Mouse (Mus musculus) liver, embryonic 14.5 days (tissue): Measurements from ENCODE around the gene Pdik1l. TPM values are rescaled to one million over a fixed set of nuclear protein-coding genes. Genes with fewer than 3 reads are reported as not detected.

Source experiments
- ATAC-seq: fragments of 200-750 bp; cut with Nextera tagmentation; 2 replicates; pipeline ENCODE4 v1.8.0; 2017; ENCODE audit warnings: moderate number of reproducible peaks, mild to moderate bottlenecking, moderate library complexity; ENCODE audit not compliant: insufficient read depth
- DNase-seq, 3 experiments: peaks; one replicate each; pipeline ENCODE4 v3.0.0-alpha.2; 2012 to 2013; ENCODE audit warnings: low read depth in 3 of 3, low spot score in 3 of 3
- H3K27ac ChIP-seq: fragments of 300-500 bp; sonication (generic); 2 replicates; pipeline ENCODE4 v1.5.1; 2014; ENCODE audit warnings: moderate library complexity, mild to moderate bottlenecking, control low read depth, inconsistent platforms
- H3K27me3 ChIP-seq: fragments of 300-500 bp; sonication (generic); 2 replicates; pipeline ENCODE4 v1.6.1; 2014; ENCODE audit warnings: mild to moderate bottlenecking, low read length, moderate library complexity; ENCODE audit not compliant: control insufficient read depth, insufficient read depth
- H3K36me3 ChIP-seq: fragments of 300-500 bp; sonication (generic); replicated peaks from 2 replicates; pipeline ENCODE4 v1.6.1; 2014; ENCODE audit warnings: low read depth; ENCODE audit not compliant: control insufficient read depth, insufficient read depth
- H3K4me1 ChIP-seq, 2 experiments: fragments of 200-500 bp in 1 of 2; fragments of 300-500 bp in 1 of 2; sonication (generic) in 1 of 2; replicated peaks; 2 replicates each; pipeline ENCODE4 v1.6.1; 2012 to 2014; ENCODE audit warnings: antibody characterized with exemption in 1 of 2, inconsistent platforms in 1 of 2, low read length in 1 of 2; ENCODE audit not compliant: control insufficient read depth in 2 of 2, insufficient read depth in 2 of 2
- H3K4me2 ChIP-seq: fragments of 300-500 bp; sonication (generic); 2 replicates; pipeline ENCODE4 v1.6.1; 2014; ENCODE audit warnings: low read depth, mild to moderate bottlenecking, control low read depth, moderate library complexity
- H3K4me3 ChIP-seq, 2 experiments: fragments of 200-500 bp in 1 of 2; fragments of 300-500 bp in 1 of 2; sonication (generic) in 1 of 2; 2 replicates each; pipeline ENCODE4 v1.5.1; 2012 to 2014; ENCODE audit warnings: low read depth in 2 of 2, low read length in 2 of 2, mild to moderate bottlenecking in 2 of 2, control low read depth in 1 of 2, inconsistent platforms in 1 of 2, moderate library complexity in 1 of 2; ENCODE audit not compliant: insufficient read depth in 1 of 2
- H3K9ac ChIP-seq: fragments of 300-500 bp; sonication (generic); replicated peaks from 2 replicates; pipeline ENCODE4 v1.6.1; 2014; ENCODE audit warnings: mild to moderate bottlenecking, control low read depth, moderate library complexity
- H3K9me3 ChIP-seq: fragments of 300-500 bp; sonication (generic); 2 replicates; pipeline ENCODE4 v1.6.1; 2016; ENCODE audit warnings: low read length, mixed read lengths; ENCODE audit not compliant: control insufficient read depth
- CTCF ChIP-seq: IDR thresholded peaks from 2 replicates; pipeline ENCODE4 v1.5.1; 2016; ENCODE audit warnings: antibody characterized with exemption, low read depth, control low read depth
- EP300 ChIP-seq: IDR thresholded peaks from 2 replicates; pipeline ENCODE4 v1.6.1; 2016; ENCODE audit warnings: antibody characterized with exemption, low read depth
- WGBS: fragments of 180-500 bp; shearing (Covaris S2); extraction: QIAGEN DNeasy Blood & Tissue Kit; methylation state at CpG from one replicate; pipeline ENCODE4 v1.1.7; 2014; ENCODE audit not compliant: insufficient replicate concordance; 5-methylcytosine and 5-hydroxymethylcytosine counted together
- polyA plus RNA-seq, 2 experiments: library from polyadenylated mRNA; depleted of rRNA in 1 of 2; stranded (reverse) in 1 of 2; unstranded in 1 of 2; fragments of >200 nt; fragmentation: Nextera tagmentation in 1 of 2; extraction: Ambion mirVana in 1 of 2; gene quantifications; 2 replicates each; pipeline versions ENCODE4 v1.2.1 to v1.2.3; 2012 to 2014

Gene Pdik1l
- polyA plus RNA-seq, 2 experiments = 4.5 to 12.4 TPM

- H3K4me1 ChIP-seq = peaks cover 0 to 13% of the 10 kb centered on the region in 2 experiments; a peak in 2 of 4 replicates
- no peak overlapping the region; a peak in 1 of 4 replicates for H3K4me3 ChIP-seq
- no peak for ATAC-seq
- peaks cover 78% of the 10 kb centered on the region for H3K27me3 ChIP-seq
- peak overlapping the region; percentile 61 for H3K4me2 ChIP-seq
- TF ChIP-seq EP300 (no peak), CTCF (no peak)
- H3K27ac ChIP-seq = no peak overlapping the region
- no peaks in the 10 kb centered on the region for H3K36me3 ChIP-seq
- no peaks in the 10 kb centered on the region for H3K9me3 ChIP-seq
- WGBS = 12% methylated on average over 27 of the region's 27 CpGs
- no peak overlapping the region for H3K9ac ChIP-seq
- DNase-seq = no peak
These were observed 37.4 kb downstream of the Pdik1l start for GRCm38 (mm10) chr4:134250116-134250929.

GRCm38 (mm10) chr4:134249651-134250050, 38.0 kb downstream of the Pdik1l start:
- WGBS = 4% methylated on average over 30 of the region's 30 CpGs
- H3K27ac ChIP-seq = no peak overlapping the region
- peaks cover under 1 to 12% of the 10 kb centered on the region in 2 experiments; a peak in 3 of 4 replicates for H3K4me1 ChIP-seq
- H3K36me3 ChIP-seq = no peaks in the 10 kb centered on the region
- peak overlapping the region in 1 of 2 experiments; percentile 29; a peak in 2 of 4 replicates for H3K4me3 ChIP-seq
- H3K27me3 ChIP-seq = peaks cover 71% of the 10 kb centered on the region
- DNase-seq (no peak), ATAC-seq (no peak)
- no peak overlapping the region for H3K9ac ChIP-seq
- TF ChIP-seq CTCF (peak; percentile 85), EP300 (no peak)
- peak overlapping the region; percentile 55 for H3K4me2 ChIP-seq
- no peaks in the 10 kb centered on the region for H3K9me3 ChIP-seq

- Histone ChIP-seq H3K9me3 (no peaks in the 10 kb centered on the region), H3K27ac (no peak within 1 kb of the TSS), H3K4me2 (peak within 1 kb of the TSS; percentile 93), H3K36me3 (no peaks in the 10 kb centered on the region), H3K9ac (no peak within 1 kb of the TSS), H3K4me3 (peak within 1 kb of the TSS in 1 of 2 experiments; percentile 84; a peak in 2 of 4 replicates), H3K4me1 (peaks cover 2 to 3% of the 10 kb centered on the region in 2 experiments; a peak in 2 of 4 replicates), H3K27me3 (peaks cover 43% of the 10 kb centered on the region)
- ATAC-seq = no peak
- no peak for DNase-seq
- TF ChIP-seq EP300 = no peak
- TF ChIP-seq CTCF = no peak
- 65% methylated on average over 7 of the region's 7 CpGs for WGBS
These were observed 40.9 kb downstream of the Pdik1l start, which contains the start of gene Gm30191 for GRCm38 (mm10) chr4:134246719-134247258. Gene Gm30191 (plus strand): TSS chr4:134246935.

- Histone ChIP-seq H3K27me3 (peaks cover 38% of the 10 kb centered on the region), H3K36me3 (no peaks in the 10 kb centered on the region), H3K4me3 (no peak overlapping the region), H3K27ac (no peak overlapping the region), H3K4me2 (no peak overlapping the region; the same call in 1 of the 2 replicates), H3K4me1 (peaks cover 2 to 3% of the 10 kb centered on the region in 2 experiments; a peak in 2 of 4 replicates), H3K9me3 (no peaks in the 10 kb centered on the region), H3K9ac (no peak overlapping the region)
- no peak for ATAC-seq
- WGBS = 47% methylated on average over 4 of the region's 4 CpGs
- DNase-seq = no peak
- no peak for TF ChIP-seq CTCF
- TF ChIP-seq EP300 = no peak
These were observed 41.4 kb downstream of the Pdik1l start for GRCm38 (mm10) chr4:134246256-134246655.
